Mouse (Mus musculus) MEL (cell line): ENCODE measurements around the gene Ncor1. TPM values are rescaled to one million over a fixed set of nuclear protein-coding genes. Genes with fewer than 3 reads are reported as not detected.

Experiments used
- DNase-seq: peaks from one replicate; pipeline ENCODE4 v3.0.0; 2011; ENCODE audit warnings: low read depth, low spot score
- H3K27ac ChIP-seq: 2 replicates; pipeline ENCODE4 v1.5.1; 2012; ENCODE audit warnings: low read depth, mild to moderate bottlenecking, control low read depth, low read length, moderate library complexity; ENCODE audit not compliant: control insufficient read depth
- H3K27me3 ChIP-seq, 2 experiments: fragments of 150-350 bp in 1 of 2; sonication (generic) in 1 of 2; 2 replicates each; pipeline ENCODE4 v1.6.1; 2012; ENCODE audit warnings: low read length in 2 of 2, mild to moderate bottlenecking in 2 of 2, improper control_type of control experiment in 1 of 2, moderate library complexity in 1 of 2; ENCODE audit not compliant: insufficient read depth in 2 of 2, control insufficient read depth in 1 of 2
- H3K36me3 ChIP-seq, 2 experiments: 2 replicates each; pipeline ENCODE4 v1.6.1; 2012 to 2014; ENCODE audit warnings: low read length in 2 of 2, improper control_type of control experiment in 1 of 2, inconsistent platforms in 1 of 2, mild to moderate bottlenecking in 1 of 2; ENCODE audit not compliant: insufficient read depth in 2 of 2, control insufficient read depth in 1 of 2
- H3K4me1 ChIP-seq, 2 experiments: fragments of 150-350 bp in 1 of 2; sonication (generic) in 1 of 2; 2 replicates each; pipeline ENCODE4 v1.6.1; 2012; ENCODE audit warnings: low read length in 2 of 2, improper control_type of control experiment in 1 of 2, mild to moderate bottlenecking in 1 of 2; ENCODE audit not compliant: insufficient read depth in 2 of 2, control insufficient read depth in 1 of 2
- H3K4me3 ChIP-seq, 2 experiments: fragments of 150-350 bp in 1 of 2; sonication (generic) in 1 of 2; 2 replicates each; pipeline ENCODE4 v1.5.1; 2012; ENCODE audit warnings: low read depth in 2 of 2, low read length in 2 of 2, mild to moderate bottlenecking in 2 of 2, moderate library complexity in 2 of 2, control low read depth in 1 of 2, improper control_type of control experiment in 1 of 2; ENCODE audit not compliant: control insufficient read depth in 1 of 2, insufficient read depth in 1 of 2
- H3K79me2 ChIP-seq: 2 replicates; pipeline ENCODE4 v1.6.1; 2012; ENCODE audit warnings: mild to moderate bottlenecking, low read length, moderate library complexity; ENCODE audit not compliant: control insufficient read depth, poor library complexity, insufficient read depth
- H3K9ac ChIP-seq: 2 replicates; pipeline ENCODE4 v1.6.1; 2012; ENCODE audit warnings: low read depth, mild to moderate bottlenecking, control low read depth, low read length, moderate library complexity; ENCODE audit not compliant: control insufficient read depth, poor library complexity, severe bottlenecking
- H3K9me3 ChIP-seq: fragments of 150-350 bp; sonication (generic); replicated peaks from 2 replicates; pipeline ENCODE4 v1.6.1; 2012; ENCODE audit warnings: mild to moderate bottlenecking, low read length, improper control_type of control experiment, moderate library complexity; ENCODE audit not compliant: insufficient read depth
- CTCF ChIP-seq, 3 experiments: IDR thresholded peaks in 2 of 3; conservative IDR thresholded peaks in 1 of 3; 2 replicates each; pipeline ENCODE4 v1.5.1; 2011 to 2012; ENCODE audit warnings: low read length in 3 of 3, low read depth in 2 of 3, mild to moderate bottlenecking in 2 of 3, improper control_type of control experiment in 1 of 3, inconsistent platforms in 1 of 3, mixed read lengths in 1 of 3, moderate library complexity in 1 of 3; ENCODE audit not compliant: control insufficient read depth in 1 of 3, insufficient read depth in 1 of 3, poor library complexity in 1 of 3, severe bottlenecking in 1 of 3
- E2F4 ChIP-seq: IDR thresholded peaks from 2 replicates; pipeline ENCODE4 v1.6.1; 2011; ENCODE audit warnings: low read depth, low read length, improper control_type of control experiment, borderline replicate concordance
- ELF1 ChIP-seq: IDR thresholded peaks from 2 replicates; pipeline ENCODE4 v1.6.1; 2014; ENCODE audit warnings: low read depth, mild to moderate bottlenecking, inconsistent platforms, low read length, improper control_type of control experiment, moderate library complexity
- EP300 ChIP-seq, 2 experiments: IDR thresholded peaks; 2 replicates each; pipeline ENCODE4 v1.6.1; 2011; ENCODE audit warnings: improper control_type of control experiment in 2 of 2, low read length in 2 of 2, low read depth in 1 of 2, mild to moderate bottlenecking in 1 of 2
- ETS1 ChIP-seq: IDR thresholded peaks from 2 replicates; pipeline ENCODE4 v1.6.1; 2012; ENCODE audit warnings: low read depth, mild to moderate bottlenecking, inconsistent platforms, low read length, improper control_type of control experiment, moderate library complexity
- GABPA ChIP-seq: IDR thresholded peaks from 2 replicates; pipeline ENCODE4 v1.6.1; 2012; ENCODE audit warnings: low read depth, mild to moderate bottlenecking, inconsistent platforms, low read length, improper control_type of control experiment, moderate library complexity
- GATA1 ChIP-seq: IDR thresholded peaks from 2 replicates; pipeline ENCODE4 v1.6.1; 2011; ENCODE audit warnings: low read depth, low read length, improper control_type of control experiment
- HCFC1 ChIP-seq: IDR thresholded peaks from 2 replicates; pipeline ENCODE4 v1.6.1; 2012; ENCODE audit warnings: low read depth, mild to moderate bottlenecking, inconsistent platforms, low read length, improper control_type of control experiment, moderate library complexity
- JUND ChIP-seq: IDR thresholded peaks from 2 replicates; pipeline ENCODE4 v1.6.1; 2011; ENCODE audit warnings: low read depth, mild to moderate bottlenecking, improper control_type of control experiment, low read length
- MAFK ChIP-seq: IDR thresholded peaks from 2 replicates; pipeline ENCODE4 v1.6.1; 2011; ENCODE audit warnings: low read depth, mild to moderate bottlenecking, low read length, improper control_type of control experiment, borderline replicate concordance
- MAX ChIP-seq: IDR thresholded peaks from 2 replicates; pipeline ENCODE4 v1.6.1; 2011; ENCODE audit warnings: low read length, improper control_type of control experiment
- MAZ ChIP-seq: IDR thresholded peaks from 2 replicates; pipeline ENCODE4 v1.6.1; 2012; ENCODE audit warnings: low read depth, mild to moderate bottlenecking, inconsistent platforms, low read length, improper control_type of control experiment
- MEF2A ChIP-seq: IDR thresholded peaks from 2 replicates; pipeline ENCODE4 v1.6.1; 2014; ENCODE audit warnings: low read depth, mild to moderate bottlenecking, inconsistent platforms, low read length, improper control_type of control experiment; ENCODE audit not compliant: poor library complexity, insufficient replicate concordance, severe bottlenecking; ENCODE audit errors: extremely low read depth
- MXI1 ChIP-seq: IDR thresholded peaks from 2 replicates; pipeline ENCODE4 v1.6.1; 2011; ENCODE audit warnings: mild to moderate bottlenecking, low read depth, low read length, improper control_type of control experiment
- MYB ChIP-seq: IDR thresholded peaks from 2 replicates; pipeline ENCODE4 v1.6.1; 2011; ENCODE audit warnings: mild to moderate bottlenecking, low read depth, low read length, improper control_type of control experiment
- MYC ChIP-seq: IDR thresholded peaks from 2 replicates; pipeline ENCODE4 v1.6.1; 2011; ENCODE audit warnings: low read depth, mild to moderate bottlenecking, low read length, improper control_type of control experiment, moderate library complexity
- NELFE ChIP-seq: IDR thresholded peaks from 2 replicates; pipeline ENCODE4 v1.6.1; 2011; ENCODE audit warnings: low read depth, low read length, improper control_type of control experiment
- POLR2A ChIP-seq, 2 experiments: IDR thresholded peaks; 2 replicates each; pipeline ENCODE4 v1.6.1; 2011 to 2012; ENCODE audit warnings: low read length in 2 of 2, mild to moderate bottlenecking in 2 of 2, control low read depth in 1 of 2, improper control_type of control experiment in 1 of 2, low read depth in 1 of 2, moderate library complexity in 1 of 2; ENCODE audit not compliant: control insufficient read depth in 1 of 2, insufficient read depth in 1 of 2, poor library complexity in 1 of 2
- POLR2AphosphoS2 ChIP-seq: IDR thresholded peaks from 2 replicates; pipeline ENCODE4 v1.6.1; 2011; ENCODE audit warnings: low read length, improper control_type of control experiment
- POLR2AphosphoS5 ChIP-seq: IDR thresholded peaks from 2 replicates; pipeline ENCODE4 v1.6.1; 2012; ENCODE audit warnings: low read depth, borderline replicate concordance, mild to moderate bottlenecking, inconsistent platforms, low read length, moderate library complexity, mixed read lengths
- RAD21 ChIP-seq: IDR thresholded peaks from 2 replicates; pipeline ENCODE4 v1.6.1; 2011; ENCODE audit warnings: mild to moderate bottlenecking, low read depth, low read length, improper control_type of control experiment
- RCOR1 ChIP-seq: IDR thresholded peaks from 2 replicates; pipeline ENCODE4 v1.6.1; 2012; ENCODE audit warnings: low read depth, mild to moderate bottlenecking, inconsistent platforms, low read length, improper control_type of control experiment
- SIN3A ChIP-seq: IDR thresholded peaks from 2 replicates; pipeline ENCODE4 v1.6.1; 2012; ENCODE audit warnings: low read length, improper control_type of control experiment, inconsistent platforms
- TBP ChIP-seq: IDR thresholded peaks from 2 replicates; pipeline ENCODE4 v1.8.0; 2011; ENCODE audit warnings: low read depth, low read length, improper control_type of control experiment
- TCF12 ChIP-seq: IDR thresholded peaks from 2 replicates; pipeline ENCODE4 v1.6.1; 2014; ENCODE audit warnings: low read depth, mild to moderate bottlenecking, inconsistent platforms, low read length, improper control_type of control experiment, moderate library complexity
- UBTF ChIP-seq: IDR thresholded peaks from 2 replicates; pipeline ENCODE4 v1.6.1; 2012; ENCODE audit warnings: low read depth, mild to moderate bottlenecking, inconsistent platforms, low read length, improper control_type of control experiment, moderate library complexity, borderline replicate concordance; ENCODE audit not compliant: insufficient read depth
- USF2 ChIP-seq, 2 experiments: IDR thresholded peaks; 2 replicates each; pipeline ENCODE4 v1.6.1; 2011 to 2012; ENCODE audit warnings: improper control_type of control experiment in 2 of 2, low read length in 2 of 2, borderline replicate concordance in 1 of 2, inconsistent platforms in 1 of 2, low read depth in 1 of 2, mild to moderate bottlenecking in 1 of 2; ENCODE audit not compliant: insufficient read depth in 1 of 2
- ZC3H11A ChIP-seq: IDR thresholded peaks from 2 replicates; pipeline ENCODE4 v1.6.1; 2012; ENCODE audit warnings: low read depth, mild to moderate bottlenecking, inconsistent platforms, low read length, improper control_type of control experiment
- ZKSCAN1 ChIP-seq: IDR thresholded peaks from 2 replicates; pipeline ENCODE4 v1.6.1; 2012; ENCODE audit warnings: low read depth, mild to moderate bottlenecking, inconsistent platforms, low read length, improper control_type of control experiment, moderate library complexity
- ZMIZ1 ChIP-seq: IDR thresholded peaks from 2 replicates; pipeline ENCODE4 v1.6.1; 2012; ENCODE audit warnings: low read depth, mild to moderate bottlenecking, inconsistent platforms, low read length, improper control_type of control experiment, moderate library complexity
- ZNF384 ChIP-seq: IDR thresholded peaks from 2 replicates; pipeline ENCODE4 v1.6.1; 2012; ENCODE audit warnings: low read depth, mild to moderate bottlenecking, inconsistent platforms, low read length, improper control_type of control experiment
- polyA plus RNA-seq, 2 experiments: library from polyadenylated mRNA; stranded (reverse) in 1 of 2; unstranded in 1 of 2; fragments of >175 nt in 1 of 2; fragments of >200 nt in 1 of 2; gene quantifications; 2 replicates each; pipeline versions ENCODE4 v1.2.1 to v1.2.4; 2012; ENCODE audit warnings: low replicate concordance in 2 of 2, low read depth in 1 of 2; ENCODE audit not compliant: insufficient read length in 2 of 2, insufficient read depth in 1 of 2, missing spikeins in 1 of 2
- total RNA-seq: library from RNA; depleted of rRNA; stranded (reverse); fragments of 300-350 nt; gene quantifications from 2 replicates; pipeline ENCODE4 v1.2.3, GENCODE M21; 2012

Gene Ncor1
- total and polyA plus RNA-seq, 3 experiments = 71.8 to 250 (median 188) TPM

GRCm38 (mm10) chr11:62280675-62281600, 177.4 kb downstream of the Ncor1 start, which contains the start of the genes Zswim7 and Ttc19 (continued):
- TF ChIP-seq POLR2AphosphoS5 = no peak
- peak in 1 of 2 experiments; percentile 33; a peak in 1 of 4 replicates for TF ChIP-seq EP300 (IDR thresholded peaks at IDR 0.05; ENCODE audit: low read depth in 1 of 2, low read length in 2 of 2)
- TF ChIP-seq MAX = peak; percentile 66
- no peak for TF ChIP-seq ZKSCAN1
- TF ChIP-seq POLR2A (IDR thresholded peaks at IDR 0.05; ENCODE audit: control insufficient read depth in 1 of 2, insufficient read depth in 1 of 2, low read depth in 1 of 2, low read length in 2 of 2, poor library complexity in 1 of 2) = peak; percentile 97 to 99

GRCm38 (mm10) chr11:62278027-62278426, 180.3 kb downstream of the Ncor1 start:
- Histone ChIP-seq H3K4me1 (peaks cover 3 to 8% of the 10 kb centered on the region in 2 experiments; a peak in 3 of 4 replicates), H3K4me3 (peak overlapping the region; percentile 4 to 42; a peak in 3 of 4 replicates)
- DNase-seq = peak; percentile 97
- TF ChIP-seq JUND (peak; percentile 53; the same call in 1 of the 2 replicates), ELF1 (no peak), USF2 (IDR thresholded peaks at IDR 0.05; ENCODE audit: borderline replicate concordance in 1 of 2, insufficient read depth in 1 of 2, low read depth in 1 of 2, low read length in 2 of 2) (no peak), MAFK (no peak), MYB (peak; percentile 61; the same call in 1 of the 2 replicates), GATA1 (peak; percentile 89), NELFE (no peak), RAD21 (peak; percentile 99), CTCF (IDR thresholded peaks at IDR 0.05 in 2 of 3, conservative IDR thresholded peaks at IDR 0.05 in 1 of 3; ENCODE audit: control insufficient read depth in 1 of 3, insufficient read depth in 1 of 3, low read depth in 2 of 3, low read length in 3 of 3, poor library complexity in 1 of 3, severe bottlenecking in 1 of 3) (peak in 2 of 3 experiments; percentile 95 to 96), ZKSCAN1 (no peak), POLR2AphosphoS2 (no peak), SIN3A (peak; percentile 96), EP300 (IDR thresholded peaks at IDR 0.05; ENCODE audit: low read depth in 1 of 2, low read length in 2 of 2) (peak; percentile 55 to 70; a peak in 3 of 4 replicates), ZMIZ1 (no peak), TCF12 (peak; percentile 58), TBP (no peak), UBTF (no peak), POLR2AphosphoS5 (no peak), HCFC1 (peak; percentile 55; the same call in 1 of the 2 replicates), ZNF384 (peak; percentile 64), MXI1 (peak; percentile 95), MYC (peak; percentile 97), RCOR1 (peak; percentile 69; the same call in 1 of the 2 replicates), POLR2A (IDR thresholded peaks at IDR 0.05; ENCODE audit: control insufficient read depth in 1 of 2, insufficient read depth in 1 of 2, low read depth in 1 of 2, low read length in 2 of 2, poor library complexity in 1 of 2) (no peak), E2F4 (no peak), GABPA (no peak), MAZ (peak; percentile 80), ETS1 (peak; percentile 90), ZC3H11A (peak; percentile 100), MEF2A (no peak)

More at GRCm38 (mm10) chr11:62278027-62278426, 180.3 kb downstream of the Ncor1 start:
- Histone ChIP-seq H3K27me3 (no peaks in the 10 kb centered on the region), H3K27ac (no peak overlapping the region), H3K79me2 (peaks cover 8% of the 10 kb centered on the region), H3K36me3 (peaks cover 0 to 14% of the 10 kb centered on the region in 2 experiments; a peak in 2 of 4 replicates), H3K9me3 (no peaks in the 10 kb centered on the region), H3K9ac (peak overlapping the region; percentile 19; the same call in 1 of the 2 replicates)
